Mouse (Mus musculus): ENCODE measurements around the gene Fgfr2. TPM values are rescaled to one million over a fixed set of nuclear protein-coding genes. Genes with fewer than 3 reads are reported as not detected.

Gene Fgfr2
- polyA plus RNA-seq, 1 experiment from 2014 or later, result 92.0 TPM

- Histone ChIP-seq H3K27me3 (ENCODE audit: control insufficient read depth, insufficient read depth, low read length) (no peaks in the 10 kb centered on the region), H3K4me1 (ENCODE audit: control insufficient read depth, insufficient read depth, low read length) (peaks cover 17% of the 10 kb centered on the region), H3K9me3 (ENCODE audit: control insufficient read depth, low read length) (no peaks in the 10 kb centered on the region), H3K27ac (ENCODE audit: low read depth, low read length) (no peak overlapping the region), H3K4me2 (no peak overlapping the region), H3K4me3 (ENCODE audit: low read depth, low read length) (no peak overlapping the region), H3K36me3 (ENCODE audit: control insufficient read depth, insufficient read depth, low read length) (no peaks in the 10 kb centered on the region), H3K9ac (ENCODE audit: low read length) (no peak overlapping the region)
- DNase-seq (ENCODE audit: low spot score, missing footprints), result no peak
- 70% methylated on average over 1 of the region's 1 CpGs for WGBS
- no peak for ATAC-seq (ENCODE audit: low FRiP score)
These were observed 2260.6 kb downstream of the Fgfr2 start for GRCm38 (mm10) chr7:130862501-130862900.

GRCm38 (mm10) chr7:130860721-130861142 is 2262.4 kb downstream of the Fgfr2 start:
- no peak for ATAC-seq (ENCODE audit: low FRiP score)
- DNase-seq (ENCODE audit: low spot score, missing footprints), result peak; percentile 90
- WGBS, result 18% methylated on average over 11 of the region's 11 CpGs

GRCm38 (mm10) chr7:130859926-130860325 is 2263.2 kb downstream of the Fgfr2 start:
- ATAC-seq (ENCODE audit: low FRiP score) (no peak), DNase-seq (ENCODE audit: low spot score, missing footprints) (no peak)
- 9% methylated on average over 4 of the region's 5 CpGs for WGBS
- Histone ChIP-seq H3K4me1 (ENCODE audit: control insufficient read depth, insufficient read depth, low read length) (peaks cover 13% of the 10 kb centered on the region), H3K27me3 (ENCODE audit: control insufficient read depth, insufficient read depth, low read length) (no peaks in the 10 kb centered on the region), H3K27ac (ENCODE audit: low read depth, low read length) (no peak overlapping the region), H3K4me3 (ENCODE audit: low read depth, low read length) (no peak overlapping the region), H3K9me3 (ENCODE audit: control insufficient read depth, low read length) (no peaks in the 10 kb centered on the region), H3K9ac (ENCODE audit: low read length) (no peak overlapping the region), H3K4me2 (no peak overlapping the region), H3K36me3 (ENCODE audit: control insufficient read depth, insufficient read depth, low read length) (no peaks in the 10 kb centered on the region)

More at GRCm38 (mm10) chr7:130860721-130861142, 2262.4 kb downstream of the Fgfr2 start:
- peak overlapping the region; percentile 41; the same call in 1 of the 2 replicates for H3K9ac ChIP-seq (ENCODE audit: low read length)
- H3K9me3 ChIP-seq (ENCODE audit: control insufficient read depth, low read length), result no peaks in the 10 kb centered on the region
- H3K27me3 ChIP-seq (ENCODE audit: control insufficient read depth, insufficient read depth, low read length), result no peaks in the 10 kb centered on the region
- no peak overlapping the region for H3K4me3 ChIP-seq (ENCODE audit: low read depth, low read length)
- no peak overlapping the region; the same call in 1 of the 2 replicates for H3K27ac ChIP-seq (ENCODE audit: low read depth, low read length)
- H3K36me3 ChIP-seq (ENCODE audit: control insufficient read depth, insufficient read depth, low read length), result no peaks in the 10 kb centered on the region
- no peak overlapping the region for H3K4me2 ChIP-seq
- peaks cover 13% of the 10 kb centered on the region for H3K4me1 ChIP-seq (ENCODE audit: control insufficient read depth, insufficient read depth, low read length)

GRCm38 (mm10) chr7:130857973-130858372 is 2265.2 kb downstream of the Fgfr2 start:
- H3K36me3 ChIP-seq (ENCODE audit: control insufficient read depth, insufficient read depth, low read length), result no peaks in the 10 kb centered on the region
- no peak for DNase-seq (ENCODE audit: low spot score, missing footprints)
- no peak overlapping the region for H3K4me3 ChIP-seq (ENCODE audit: low read depth, low read length)
- WGBS, result 81% methylated on average over 6 of the region's 6 CpGs
- ATAC-seq (ENCODE audit: low FRiP score), result no peak
- no peak overlapping the region for H3K4me2 ChIP-seq
- H3K9me3 ChIP-seq (ENCODE audit: control insufficient read depth, low read length), result no peaks in the 10 kb centered on the region
- no peak overlapping the region for H3K9ac ChIP-seq (ENCODE audit: low read length)
- peaks cover 17% of the 10 kb centered on the region for H3K4me1 ChIP-seq (ENCODE audit: control insufficient read depth, insufficient read depth, low read length)
- no peak overlapping the region for H3K27ac ChIP-seq (ENCODE audit: low read depth, low read length)
- H3K27me3 ChIP-seq (ENCODE audit: control insufficient read depth, insufficient read depth, low read length), result no peaks in the 10 kb centered on the region

- ATAC-seq (ENCODE audit: low FRiP score) (no peak), DNase-seq (ENCODE audit: low spot score, missing footprints) (peak; percentile 49)
- no peak overlapping the region for H3K4me2 ChIP-seq
- H3K4me1 ChIP-seq (ENCODE audit: control insufficient read depth, insufficient read depth, low read length), result peaks cover 13% of the 10 kb centered on the region; the same call in 1 of the 2 replicates
- H3K9ac ChIP-seq (ENCODE audit: low read length), result no peak overlapping the region
- no peaks in the 10 kb centered on the region for H3K27me3 ChIP-seq (ENCODE audit: control insufficient read depth, insufficient read depth, low read length)
- 36% methylated on average over 3 of the region's 3 CpGs for WGBS
- no peaks in the 10 kb centered on the region for H3K9me3 ChIP-seq (ENCODE audit: control insufficient read depth, low read length)
- no peak overlapping the region for H3K4me3 ChIP-seq (ENCODE audit: low read depth, low read length)
- H3K36me3 ChIP-seq (ENCODE audit: control insufficient read depth, insufficient read depth, low read length), result no peaks in the 10 kb centered on the region
- H3K27ac ChIP-seq (ENCODE audit: low read depth, low read length), result no peak overlapping the region
These were observed 2267.5 kb downstream of the Fgfr2 start for GRCm38 (mm10) chr7:130855681-130856080.

GRCm38 (mm10) chr7:130854684-130855292 is 2268.4 kb downstream of the Fgfr2 start:
- Histone ChIP-seq H3K36me3 (ENCODE audit: control insufficient read depth, insufficient read depth, low read length) (no peaks in the 10 kb centered on the region), H3K4me3 (ENCODE audit: low read depth, low read length) (no peak overlapping the region), H3K4me2 (no peak overlapping the region), H3K27me3 (ENCODE audit: control insufficient read depth, insufficient read depth, low read length) (no peaks in the 10 kb centered on the region), H3K9me3 (ENCODE audit: control insufficient read depth, low read length) (no peaks in the 10 kb centered on the region), H3K9ac (ENCODE audit: low read length) (no peak overlapping the region), H3K4me1 (ENCODE audit: control insufficient read depth, insufficient read depth, low read length) (peaks cover 7% of the 10 kb centered on the region; the same call in 1 of the 2 replicates), H3K27ac (ENCODE audit: low read depth, low read length) (no peak overlapping the region)
- ATAC-seq (ENCODE audit: low FRiP score), result no peak
- DNase-seq (ENCODE audit: low spot score, missing footprints), result peak; percentile 62
- WGBS, result 53% methylated on average over 4 of the region's 4 CpGs

GRCm38 (mm10) chr7:130847164-130847718 is 2275.9 kb downstream of the Fgfr2 start:
- ATAC-seq (ENCODE audit: low FRiP score), result no peak
- Histone ChIP-seq H3K36me3 (ENCODE audit: control insufficient read depth, insufficient read depth, low read length) (no peaks in the 10 kb centered on the region), H3K4me2 (no peak overlapping the region), H3K4me3 (ENCODE audit: low read depth, low read length) (no peak overlapping the region), H3K9ac (ENCODE audit: low read length) (no peak overlapping the region), H3K4me1 (ENCODE audit: control insufficient read depth, insufficient read depth, low read length) (no peaks in the 10 kb centered on the region), H3K27ac (ENCODE audit: low read depth, low read length) (no peak overlapping the region), H3K27me3 (ENCODE audit: control insufficient read depth, insufficient read depth, low read length) (no peaks in the 10 kb centered on the region), H3K9me3 (ENCODE audit: control insufficient read depth, low read length) (no peaks in the 10 kb centered on the region)
- DNase-seq (ENCODE audit: low spot score, missing footprints), result no peak
- WGBS, result 89% methylated on average over 17 of the region's 17 CpGs

GRCm38 (mm10) chr7:130839380-130840100 is 2283.6 kb downstream of the Fgfr2 start:
- Histone ChIP-seq H3K9me3 (ENCODE audit: control insufficient read depth, low read length) (no peaks in the 10 kb centered on the region), H3K36me3 (ENCODE audit: control insufficient read depth, insufficient read depth, low read length) (no peaks in the 10 kb centered on the region), H3K9ac (ENCODE audit: low read length) (no peak overlapping the region), H3K27me3 (ENCODE audit: control insufficient read depth, insufficient read depth, low read length) (no peaks in the 10 kb centered on the region), H3K4me2 (no peak overlapping the region), H3K4me1 (ENCODE audit: control insufficient read depth, insufficient read depth, low read length) (peaks cover 29% of the 10 kb centered on the region), H3K27ac (ENCODE audit: low read depth, low read length) (no peak overlapping the region), H3K4me3 (ENCODE audit: low read depth, low read length) (no peak overlapping the region)
- no peak for ATAC-seq (ENCODE audit: low FRiP score)
- 92% methylated on average over 12 of the region's 12 CpGs for WGBS
- DNase-seq (ENCODE audit: low spot score, missing footprints), result peak; percentile 83

GRCm38 (mm10) chr7:130838658-130839025 is 2284.5 kb downstream of the Fgfr2 start:
- Histone ChIP-seq H3K4me1 (ENCODE audit: control insufficient read depth, insufficient read depth, low read length) (peaks cover 31% of the 10 kb centered on the region), H3K4me2 (no peak overlapping the region), H3K27ac (ENCODE audit: low read depth, low read length) (peak overlapping the region; percentile 70; the same call in 1 of the 2 replicates), H3K9me3 (ENCODE audit: control insufficient read depth, low read length) (no peaks in the 10 kb centered on the region), H3K4me3 (ENCODE audit: low read depth, low read length) (no peak overlapping the region), H3K27me3 (ENCODE audit: control insufficient read depth, insufficient read depth, low read length) (0 out of 2 replicates have a peak, but pooled peaks cover 2% of the 10 kb centered on the region), H3K9ac (ENCODE audit: low read length) (no peak overlapping the region), H3K36me3 (ENCODE audit: control insufficient read depth, insufficient read depth, low read length) (no peaks in the 10 kb centered on the region)
- peak; percentile 87 for DNase-seq (ENCODE audit: low spot score, missing footprints)
- no peak for ATAC-seq (ENCODE audit: low FRiP score)
- 41% methylated on average over 3 of the region's 3 CpGs for WGBS
